Mouse (Mus musculus) kidney, adult 2 months (tissue): ENCODE measurements around the gene Pth2.

Experiments used
- CTCF ChIP-seq: fragments of 200-500 bp; conservative IDR thresholded peaks from 2 replicates; pipeline ENCODE4 v1.5.1; 2011; ENCODE audit warnings: low read depth, mild to moderate bottlenecking, control low read depth, low read length, moderate library complexity, mixed read lengths; ENCODE audit not compliant: insufficient read depth, insufficient read length
- POLR2A ChIP-seq: fragments of 200-500 bp; IDR thresholded peaks from one replicate; pipeline ENCODE4 v1.6.1; 2011; ENCODE audit warnings: low read depth, low read length, control low read depth

GRCm38 (mm10) chr7:45174567-45175280 is 6.1 kb upstream of the Pth2 start:
- TF ChIP-seq POLR2A, result no peak
- TF ChIP-seq CTCF, result no peak
